11 mouse cellular contexts compared by ENCODE assay signal in genomic region chr5:116019371-116019770, GRCm38 (mm10). TPM values are rescaled to one million over a fixed set of nuclear protein-coding genes. Genes with fewer than 3 reads are reported as not detected.
DNase-seq lines count a peak whose midpoint lies in the region; ATAC-seq and TF ChIP-seq lines count a peak whose summit lies in the region.
"Had no signal": no experiment of that assay in that cellular context is flagged by ENCODE, and none has a peak within 500 bp of the region (broad histone marks: within the 10 kb centered on the region; RNA-seq: fewer than 3 reads in every experiment).

No protein-coding gene starts in this region.

- peaks cover 12% of the 10 kb centered on the region for H3K4me1 ChIP-seq in heart, postnatal 0 days (ENCODE audit: control insufficient read depth, insufficient read depth)
- H3K4me1 ChIP-seq in kidney, embryonic 15.5 days, result peaks cover 45% of the 10 kb centered on the region
- H3K4me1 ChIP-seq in stomach, embryonic 16.5 days (ENCODE audit: control insufficient read depth, insufficient read depth, low read length), result peaks cover 10% of the 10 kb centered on the region; the same call in 1 of the 2 replicates

- DNase-seq in gastrocnemius, postnatal 25 days, result peak; percentile 54
- DNase-seq in gastrocnemius, postnatal 10 days, result no peak
- peak; percentile 78 for DNase-seq in heart, postnatal 0 days (ENCODE audit: low spot score)
- no peak for DNase-seq in left cerebral cortex, adult 9 months (ENCODE audit: low spot score in 2 of 2)
- DNase-seq in frontal cortex, postnatal 25 days (ENCODE audit: low spot score in 2 of 2), result no peak
- DNase-seq in cerebellum, postnatal 14 days, result no peak
- DNase-seq: layer of hippocampus, postnatal 36 days had no signal

- H3K36me3 ChIP-seq in heart, postnatal 0 days (replicated peaks; ENCODE audit: control insufficient read depth, insufficient read depth, low read length), result peaks cover 67% of the 10 kb centered on the region
- peaks cover 82% of the 10 kb centered on the region for H3K36me3 ChIP-seq in kidney, embryonic 15.5 days
- H3K36me3 ChIP-seq in stomach, embryonic 16.5 days (ENCODE audit: control insufficient read depth, insufficient read depth, low read length), result peaks cover 35% of the 10 kb centered on the region

- 12% methylated on average over 11 of the region's 11 CpGs for WGBS in heart, postnatal 0 days
- WGBS in kidney, embryonic 15.5 days, result 34% methylated on average over 11 of the region's 11 CpGs
- WGBS in stomach, embryonic 16.5 days, result 63% methylated on average over 11 of the region's 11 CpGs

- H3K4me2 ChIP-seq in heart, postnatal 0 days (ENCODE audit: low read depth, low read length), result no peak overlapping the region
- 0 out of 2 replicates have a peak overlapping the region, but pooled peaks have one; percentile 10 for H3K4me2 ChIP-seq in kidney, embryonic 15.5 days
- H3K4me2 ChIP-seq in stomach, embryonic 16.5 days (ENCODE audit: low read depth, low read length), result no peak overlapping the region

- TF ChIP-seq EP300 in heart, postnatal 0 days (IDR thresholded peaks at IDR 0.05; ENCODE audit: low read depth), result peak; percentile 93; the same call in 1 of the 2 replicates

- H3K27ac ChIP-seq in heart, postnatal 0 days (ENCODE audit: low read depth), result peak overlapping the region; percentile 91
- H3K27ac ChIP-seq in kidney, embryonic 15.5 days, result peak overlapping the region; percentile 69
- peak overlapping the region; percentile 43; the same call in 1 of the 2 replicates for H3K27ac ChIP-seq in stomach, embryonic 16.5 days (ENCODE audit: low read length)
- H3K27ac ChIP-seq: forebrain, embryonic 10.5 days; hindbrain, embryonic 10.5 days had no signal

- H3K9ac ChIP-seq in heart, postnatal 0 days (replicated peaks; ENCODE audit: low read depth, low read length), result no peak overlapping the region
- no peak overlapping the region for H3K9ac ChIP-seq in kidney, embryonic 15.5 days
- peak overlapping the region; percentile 19; the same call in 1 of the 2 replicates for H3K9ac ChIP-seq in stomach, embryonic 16.5 days (ENCODE audit: low read length)

- TF ChIP-seq CTCF in heart, postnatal 0 days (IDR thresholded peaks at IDR 0.05; ENCODE audit: low read depth), result no peak

- no peak overlapping the region for H3K4me3 ChIP-seq in heart, postnatal 0 days (ENCODE audit: low read depth, low read length)
- no peak overlapping the region for H3K4me3 ChIP-seq in kidney, embryonic 15.5 days (replicated peaks)
- no peak overlapping the region for H3K4me3 ChIP-seq in stomach, embryonic 16.5 days (replicated peaks; ENCODE audit: low read length)
- H3K4me3 ChIP-seq: forebrain, embryonic 10.5 days; hindbrain, embryonic 10.5 days had no signal

- no peaks in the 10 kb centered on the region for H3K27me3 ChIP-seq in heart, postnatal 0 days (ENCODE audit: control insufficient read depth, insufficient read depth, low read length)
- no peaks in the 10 kb centered on the region for H3K27me3 ChIP-seq in kidney, embryonic 15.5 days
- no peaks in the 10 kb centered on the region for H3K27me3 ChIP-seq in stomach, embryonic 16.5 days (ENCODE audit: control insufficient read depth, insufficient read depth, low read length)

- no peaks in the 10 kb centered on the region for H3K9me3 ChIP-seq in heart, postnatal 0 days (replicated peaks; ENCODE audit: control insufficient read depth, low read length)
- H3K9me3 ChIP-seq in kidney, embryonic 15.5 days (replicated peaks), result no peaks in the 10 kb centered on the region
- H3K9me3 ChIP-seq in stomach, embryonic 16.5 days (replicated peaks; ENCODE audit: control insufficient read depth, low read length), result no peaks in the 10 kb centered on the region
- H3K9me3 ChIP-seq: forebrain, embryonic 10.5 days; hindbrain, embryonic 10.5 days had no signal

- peak; percentile 77 for ATAC-seq in heart, postnatal 0 days (ENCODE audit: insufficient read depth, low read depth)
- ATAC-seq in kidney, embryonic 15.5 days (replicated peaks; ENCODE audit: low FRiP score), result no peak
- no peak for ATAC-seq in stomach, embryonic 16.5 days (ENCODE audit: insufficient read depth, low FRiP score)

RNA-seq across cellular contexts. Expression of gene Prkab1, which starts 4.9 kb away (rescaled TPM):
- 10 to 100 TPM in 1 of 2 experiments, 1 to 10 TPM in 1; 8.0 to 11.3 TPM for total RNA-seq in gastrocnemius, postnatal 25 days (2021)
- 10 to 100 TPM; 17.7 to 23.6 TPM for total RNA-seq in gastrocnemius, postnatal 10 days (2021)
- total RNA-seq in heart, postnatal 0 days (2014; rRNA removed; ENCODE audit: low replicate concordance), result 39.6 and 64.2 TPM in 2 replicates
- polyA plus RNA-seq in heart, postnatal 0 days (2015; fragmentation: Nextera tagmentation; extraction: Ambion mirVana), result 35.4 and 38.6 TPM in 2 replicates
- 74.6 and 85.1 TPM in 2 replicates for polyA plus RNA-seq in kidney, embryonic 15.5 days (2015; fragmentation: Nextera tagmentation; extraction: Ambion mirVana)
- 71.1 and 75.5 TPM in 2 replicates for polyA plus RNA-seq in stomach, embryonic 16.5 days (2015; fragmentation: Nextera tagmentation; extraction: Ambion mirVana)

Comparison
In these comparisons a context has a peak if more than half of its experiments do, and no peak if none do; other contexts are left out.
1. DNase-seq: peak in gastrocnemius, postnatal 25 days (single experiment) and heart, postnatal 0 days (single experiment); none in gastrocnemius, postnatal 10 days (single experiment), left cerebral cortex, adult 9 months (0 of 2), frontal cortex, postnatal 25 days (0 of 2) and cerebellum, postnatal 14 days (0 of 2).
2. Peak in every context shown above with its lines, with median percentiles within 50 percentile points of each other: H3K27ac ChIP-seq.